Mouse (Mus musculus) liver, embryonic 12.5 days (tissue): ENCODE data around the gene Trim37. TPM values are rescaled to one million over a fixed set of nuclear protein-coding genes. Genes with fewer than 3 reads are reported as not detected.
A peak's percentile ranks its signal among the peaks of the same experiment; 100 is the strongest.

Experiments used
- ATAC-seq: fragments of 200-750 bp; cut with Nextera tagmentation; 2 replicates; pipeline ENCODE4 v1.8.0; 2017; ENCODE audit warnings: moderate number of reproducible peaks, mild to moderate bottlenecking, moderate library complexity
- H3K27ac ChIP-seq: fragments of 300-500 bp; sonication (generic); 2 replicates; pipeline ENCODE4 v1.5.1; 2016; ENCODE audit warnings: mild to moderate bottlenecking
- H3K27me3 ChIP-seq: fragments of 300-500 bp; sonication (generic); replicated peaks from 2 replicates; pipeline ENCODE4 v1.6.1; 2016; ENCODE audit warnings: mild to moderate bottlenecking, moderate library complexity
- H3K36me3 ChIP-seq: fragments of 300-500 bp; sonication (generic); 2 replicates; pipeline ENCODE4 v1.6.1; 2016; ENCODE audit warnings: mild to moderate bottlenecking, moderate library complexity
- H3K4me1 ChIP-seq: fragments of 300-500 bp; sonication (generic); 2 replicates; pipeline ENCODE4 v1.6.1; 2016
- H3K4me2 ChIP-seq: fragments of 300-500 bp; sonication (generic); 2 replicates; pipeline ENCODE4 v1.6.1; 2016; ENCODE audit warnings: mild to moderate bottlenecking, moderate library complexity
- H3K4me3 ChIP-seq: fragments of 300-500 bp; sonication (generic); 2 replicates; pipeline ENCODE4 v1.5.1; 2016; ENCODE audit warnings: mild to moderate bottlenecking, moderate library complexity
- H3K9ac ChIP-seq: fragments of 300-500 bp; sonication (generic); 2 replicates; pipeline ENCODE4 v1.6.1; 2016; ENCODE audit warnings: mild to moderate bottlenecking, moderate library complexity
- H3K9me3 ChIP-seq: fragments of 300-500 bp; sonication (generic); replicated peaks from 2 replicates; pipeline ENCODE4 v1.6.1; 2016; ENCODE audit warnings: mild to moderate bottlenecking, moderate library complexity
- whole genome bisulfite sequencing: fragments of 180-500 bp; shearing (Covaris S2); methylation state at CpG from one replicate; pipeline ENCODE4 v1.1.7; 2016; ENCODE audit not compliant: insufficient replicate concordance; 5-methylcytosine and 5-hydroxymethylcytosine counted together
- polyA plus RNA-seq: library from polyadenylated mRNA; unstranded; fragments of >200 nt; fragmentation: Nextera tagmentation; extraction: Ambion mirVana; gene quantifications from 2 replicates; pipeline ENCODE4 v1.2.1, GENCODE M21; 2016

The Trim37 gene
- polyA plus RNA-seq, 1 experiment from 2014 or later = 35.8 TPM

- 0 out of 2 replicates have a peak overlapping the region, but pooled peaks have one; percentile 97 for H3K4me3 ChIP-seq
- WGBS = 60% methylated on average over 4 of the region's 4 CpGs
Measured at GRCm38 (mm10) chr11:87125562-87125961, 1.3 kb upstream of the Trim37 start.

GRCm38 (mm10) chr11:87126281-87126823 is 525 bp upstream of the Trim37 start:
- Histone ChIP-seq H3K4me3 (peak overlapping the region; percentile 97), H3K4me2 (peak overlapping the region; percentile 87), H3K4me1 (peaks cover 31% of the 10 kb centered on the region), H3K9me3 (no peaks in the 10 kb centered on the region), H3K27me3 (no peaks in the 10 kb centered on the region), H3K9ac (peak overlapping the region; percentile 61), H3K27ac (peak overlapping the region; percentile 77), H3K36me3 (peaks cover 52% of the 10 kb centered on the region)
- ATAC-seq = no peak
- WGBS = 4% methylated on average over 12 of the region's 12 CpGs

More at GRCm38 (mm10) chr11:87125562-87125961, 1.3 kb upstream of the Trim37 start:
- no peak for ATAC-seq
- Histone ChIP-seq H3K36me3 (peaks cover 55% of the 10 kb centered on the region), H3K27ac (peak overlapping the region; percentile 45; the same call in 1 of the 2 replicates), H3K9me3 (no peaks in the 10 kb centered on the region), H3K27me3 (no peaks in the 10 kb centered on the region), H3K9ac (peak overlapping the region; percentile 61), H3K4me1 (peaks cover 31% of the 10 kb centered on the region), H3K4me2 (peak overlapping the region; percentile 87)

GRCm38 (mm10) chr11:87136233-87136632 is 9.4 kb downstream of the Trim37 start:
- H3K36me3 ChIP-seq = peaks cover 43% of the 10 kb centered on the region
- WGBS = 81% methylated on average over 4 of the region's 4 CpGs
- no peak overlapping the region for H3K4me3 ChIP-seq
- ATAC-seq = no peak
- H3K27me3 ChIP-seq = no peaks in the 10 kb centered on the region
- no peak overlapping the region for H3K4me2 ChIP-seq
- H3K9ac ChIP-seq = no peak overlapping the region
- no peak overlapping the region for H3K27ac ChIP-seq
- no peaks in the 10 kb centered on the region for H3K9me3 ChIP-seq
- H3K4me1 ChIP-seq = no peaks in the 10 kb centered on the region

- Histone ChIP-seq H3K9ac (no peak overlapping the region), H3K9me3 (no peaks in the 10 kb centered on the region), H3K36me3 (peaks cover 56% of the 10 kb centered on the region), H3K27me3 (no peaks in the 10 kb centered on the region), H3K4me3 (no peak overlapping the region), H3K4me1 (no peaks in the 10 kb centered on the region), H3K4me2 (no peak overlapping the region), H3K27ac (no peak overlapping the region)
- ATAC-seq = no peak
- 80% methylated on average over 2 of the region's 2 CpGs for WGBS
Measured at GRCm38 (mm10) chr11:87158012-87158411, 31.1 kb downstream of the Trim37 start.

GRCm38 (mm10) chr11:87162687-87163086 is 35.8 kb downstream of the Trim37 start:
- ATAC-seq = no peak
- 84% methylated on average over 4 of the region's 4 CpGs for WGBS
- no peak overlapping the region for H3K4me2 ChIP-seq
- H3K27me3 ChIP-seq = no peaks in the 10 kb centered on the region
- peaks cover 64% of the 10 kb centered on the region for H3K36me3 ChIP-seq
- H3K9me3 ChIP-seq = no peaks in the 10 kb centered on the region
- H3K27ac ChIP-seq = no peak overlapping the region
- no peaks in the 10 kb centered on the region; the same call in 1 of the 2 replicates for H3K4me1 ChIP-seq
- H3K4me3 ChIP-seq = no peak overlapping the region
- no peak overlapping the region for H3K9ac ChIP-seq

GRCm38 (mm10) chr11:87163751-87164150 is 36.9 kb downstream of the Trim37 start:
- no peak overlapping the region for H3K4me3 ChIP-seq
- H3K4me1 ChIP-seq = no peaks in the 10 kb centered on the region; the same call in 1 of the 2 replicates
- H3K9ac ChIP-seq = no peak overlapping the region
- H3K27me3 ChIP-seq = no peaks in the 10 kb centered on the region
- no peaks in the 10 kb centered on the region for H3K9me3 ChIP-seq
- peaks cover 70% of the 10 kb centered on the region for H3K36me3 ChIP-seq
- H3K27ac ChIP-seq = no peak overlapping the region
- H3K4me2 ChIP-seq = no peak overlapping the region
- ATAC-seq = no peak

GRCm38 (mm10) chr11:87173625-87174024 is 46.7 kb downstream of the Trim37 start:
- no peak overlapping the region for H3K9ac ChIP-seq
- H3K9me3 ChIP-seq = no peaks in the 10 kb centered on the region
- H3K4me2 ChIP-seq = no peak overlapping the region
- 81% methylated on average over 5 of the region's 5 CpGs for WGBS
- no peaks in the 10 kb centered on the region for H3K27me3 ChIP-seq
- H3K36me3 ChIP-seq = peaks cover 55% of the 10 kb centered on the region
- no peaks in the 10 kb centered on the region for H3K4me1 ChIP-seq
- no peak overlapping the region for H3K4me3 ChIP-seq
- H3K27ac ChIP-seq = no peak overlapping the region
- ATAC-seq = no peak

- H3K27ac ChIP-seq = no peak overlapping the region
- 89% methylated on average over 4 of the region's 4 CpGs for WGBS
- H3K4me1 ChIP-seq = no peaks in the 10 kb centered on the region
- H3K9ac ChIP-seq = no peak overlapping the region
- no peak overlapping the region for H3K4me3 ChIP-seq
- no peak for ATAC-seq
- H3K9me3 ChIP-seq = no peaks in the 10 kb centered on the region
- no peak overlapping the region for H3K4me2 ChIP-seq
- peaks cover 54% of the 10 kb centered on the region for H3K36me3 ChIP-seq
- no peaks in the 10 kb centered on the region for H3K27me3 ChIP-seq
Measured at GRCm38 (mm10) chr11:87175031-87175430, 48.2 kb downstream of the Trim37 start.

- H3K4me1 ChIP-seq = no peaks in the 10 kb centered on the region
- ATAC-seq = no peak
- 48% methylated on average over 5 of the region's 5 CpGs for WGBS
- H3K27ac ChIP-seq = no peak overlapping the region
- no peaks in the 10 kb centered on the region for H3K27me3 ChIP-seq
- H3K4me2 ChIP-seq = no peak overlapping the region
- no peaks in the 10 kb centered on the region for H3K9me3 ChIP-seq
- H3K36me3 ChIP-seq = peaks cover 67% of the 10 kb centered on the region
- H3K9ac ChIP-seq = no peak overlapping the region
- H3K4me3 ChIP-seq = no peak overlapping the region
Measured at GRCm38 (mm10) chr11:87212313-87212712, 85.4 kb downstream of the Trim37 start.

- Histone ChIP-seq H3K27me3 (no peaks in the 10 kb centered on the region), H3K36me3 (peaks cover 65% of the 10 kb centered on the region), H3K4me2 (no peak overlapping the region), H3K9ac (no peak overlapping the region), H3K27ac (no peak overlapping the region), H3K4me3 (no peak overlapping the region), H3K4me1 (no peaks in the 10 kb centered on the region), H3K9me3 (no peaks in the 10 kb centered on the region)
- WGBS = 76% methylated on average over 3 of the region's 3 CpGs
- ATAC-seq = no peak
Measured at GRCm38 (mm10) chr11:87222686-87223085, 95.8 kb downstream of the Trim37 start.

GRCm38 (mm10) chr11:87227056-87227455 is 100.2 kb downstream of the Trim37 start:
- ATAC-seq = no peak
- Histone ChIP-seq H3K9ac (no peak overlapping the region), H3K27ac (no peak overlapping the region), H3K4me2 (no peak overlapping the region), H3K4me1 (no peaks in the 10 kb centered on the region), H3K36me3 (peaks cover 51% of the 10 kb centered on the region), H3K4me3 (no peak overlapping the region), H3K9me3 (no peaks in the 10 kb centered on the region), H3K27me3 (no peaks in the 10 kb centered on the region)
- WGBS = 76% methylated on average over 5 of the region's 5 CpGs

GRCm38 (mm10) chr11:87233377-87233776 is 106.5 kb downstream of the Trim37 start:
- Histone ChIP-seq H3K4me3 (no peak overlapping the region), H3K9ac (no peak overlapping the region), H3K27me3 (no peaks in the 10 kb centered on the region), H3K27ac (no peak overlapping the region), H3K36me3 (peaks cover 47% of the 10 kb centered on the region), H3K9me3 (no peaks in the 10 kb centered on the region), H3K4me2 (no peak overlapping the region), H3K4me1 (no peaks in the 10 kb centered on the region)
- WGBS = 79% methylated on average over 5 of the region's 5 CpGs
- ATAC-seq = no peak
